Mouse (Mus musculus) mesoderm, embryonic 11.5 days (tissue): ENCODE measurements around the gene Cntn4.

Experiments used
- DNase-seq: peaks from one replicate; pipeline ENCODE4 v3.0.0-alpha.2; 2012; ENCODE audit warnings: low read depth, low spot score

The Cntn4 gene

GRCm38 (mm10) chr6:105677149-105678031, at the start of gene Cntn4:
TSS of gene Cntn4 (plus strand) at chr6:105677660.
- DNase-seq, result peak; percentile 65

- DNase-seq, result no peak
Observed at GRCm38 (mm10) chr6:105674276-105674675, 3.2 kb upstream of the Cntn4 start.

DNA sequence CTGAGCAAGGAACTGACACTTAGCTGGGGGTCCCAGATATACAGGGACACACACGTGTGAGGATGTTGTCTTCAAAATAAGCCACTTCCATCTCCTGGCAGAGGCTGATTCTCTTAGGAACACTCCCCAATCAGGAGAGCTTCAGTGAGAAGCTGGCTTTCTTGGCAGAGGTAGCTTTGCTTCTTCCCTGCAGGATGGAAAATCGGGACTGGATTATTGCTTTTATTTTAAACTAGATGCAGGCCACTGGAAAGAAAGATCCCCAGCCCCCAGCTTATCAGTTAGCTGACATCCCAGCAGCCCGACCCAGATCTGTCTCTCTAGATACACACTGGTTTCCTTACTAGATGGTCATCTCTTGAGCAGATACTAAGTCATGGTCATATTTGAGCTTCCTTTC, 2.4 kb upstream of the Cntn4 start:
- DNase-seq, result no peak

DNA sequence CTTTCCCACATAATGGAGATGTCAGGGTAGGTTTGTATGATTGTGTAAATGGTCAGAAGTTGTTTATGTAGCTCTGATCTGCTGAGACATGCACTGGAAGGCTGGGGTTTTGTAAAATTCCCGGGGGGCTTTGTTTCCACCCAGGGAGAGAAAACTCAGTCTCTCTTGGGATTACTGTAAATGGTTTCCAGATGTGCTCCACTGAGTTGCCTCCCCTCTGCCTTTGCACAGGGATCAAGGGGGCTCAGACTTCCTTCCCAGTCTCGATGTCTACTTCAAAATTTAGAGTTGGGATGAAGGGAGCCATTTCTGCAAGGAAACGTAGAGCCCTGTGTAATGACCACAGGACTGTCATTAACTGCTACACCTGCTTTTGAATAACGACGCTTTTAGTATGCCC, 823 bp upstream of the Cntn4 start:
- DNase-seq, result peak; percentile 26

DNA sequence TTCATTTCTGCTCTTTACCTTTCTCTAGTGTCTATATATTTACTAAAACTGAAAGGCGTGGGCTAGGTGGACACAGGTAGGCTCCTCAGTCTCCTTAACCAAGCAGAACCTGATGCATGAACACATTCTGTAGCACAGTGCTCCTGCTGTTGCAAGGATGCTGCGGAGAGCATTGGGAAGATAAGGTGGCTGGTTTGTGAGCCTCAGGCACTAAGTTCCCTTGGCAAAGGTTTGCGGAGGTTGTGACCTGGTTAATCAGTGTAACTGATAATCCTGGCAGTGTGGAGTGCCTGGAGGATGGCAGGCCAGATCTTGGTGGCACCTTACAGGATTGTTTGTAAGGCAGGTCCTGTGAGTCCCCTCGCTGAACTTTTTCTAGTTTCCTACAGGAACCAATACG, 1.3 kb downstream of the Cntn4 start:
- DNase-seq, result no peak

- DNase-seq, result no peak
Observed at GRCm38 (mm10) chr6:105681496-105681895, 4.0 kb downstream of the Cntn4 start.

- DNase-seq, result no peak
Observed at GRCm38 (mm10) chr6:105683251-105683650, 5.8 kb downstream of the Cntn4 start.

DNA sequence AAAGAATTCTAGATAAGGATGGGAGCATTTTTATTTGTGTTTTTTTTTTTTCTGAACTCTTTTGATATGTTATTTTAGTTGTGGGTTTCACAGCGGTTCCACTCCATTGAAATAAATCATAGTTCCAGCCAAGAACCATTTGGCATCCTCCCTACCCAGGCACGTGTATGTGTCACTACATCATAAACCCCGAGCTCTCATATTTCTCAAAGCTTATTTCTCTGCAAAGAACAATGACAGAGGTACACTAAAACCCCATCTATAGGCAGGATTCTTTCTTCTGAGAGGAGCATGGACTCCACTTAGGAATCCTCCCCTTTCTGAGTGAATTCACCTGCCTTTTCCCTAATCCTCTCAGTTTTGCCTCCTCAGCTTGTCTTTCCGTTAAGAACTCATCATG, 6.7 kb downstream of the Cntn4 start:
- no peak for DNase-seq

DNA sequence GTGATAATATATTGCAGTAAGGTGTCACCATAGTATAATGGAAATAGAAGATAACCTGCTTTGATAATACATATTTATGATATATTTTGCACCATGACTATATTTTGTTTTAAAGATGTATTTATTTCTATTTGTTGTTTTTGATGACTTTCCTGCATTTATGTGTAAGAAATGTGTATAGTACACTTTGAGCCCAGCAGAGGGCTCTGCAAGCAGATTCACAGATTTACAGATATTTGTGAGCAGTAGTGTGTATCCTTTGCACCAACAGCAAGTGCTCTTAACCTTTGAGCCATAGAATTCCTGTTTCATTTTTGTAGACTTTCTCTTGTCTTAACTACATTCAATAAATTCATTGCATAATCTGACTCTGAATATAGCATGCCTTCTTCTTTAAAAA, 10.7 kb downstream of the Cntn4 start:
- no peak for DNase-seq

DNA sequence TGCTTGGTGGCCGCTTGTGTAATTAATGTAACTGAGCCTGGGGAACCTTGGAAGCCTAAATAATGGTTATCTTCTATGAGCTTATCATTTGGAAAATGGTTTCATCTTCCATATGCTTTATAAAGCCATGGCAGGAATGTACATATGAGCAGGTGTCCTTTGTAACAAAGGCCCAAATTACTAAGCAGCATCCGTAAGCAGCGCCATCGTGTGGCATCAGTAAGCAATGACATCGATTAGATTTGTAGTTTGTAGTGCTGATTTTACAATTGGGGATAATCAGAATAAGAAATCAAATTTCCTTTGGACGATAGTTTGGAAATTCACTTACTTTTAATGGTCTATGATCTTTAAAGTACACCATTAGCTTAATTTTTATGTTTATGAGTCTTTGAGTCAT, 64.6 kb downstream of the Cntn4 start:
- peak; percentile 12 for DNase-seq

- no peak for DNase-seq
Observed at GRCm38 (mm10) chr6:105780616-105781015, 103.2 kb downstream of the Cntn4 start.

GRCm38 (mm10) chr6:105788462-105788861, 111.0 kb downstream of the Cntn4 start:
- DNase-seq, result no peak

GRCm38 (mm10) chr6:105835099-105835498, 157.6 kb downstream of the Cntn4 start:
- no peak for DNase-seq

GRCm38 (mm10) chr6:105847296-105847695, 169.8 kb downstream of the Cntn4 start:
- DNase-seq, result no peak

- no peak for DNase-seq
Observed at GRCm38 (mm10) chr6:105892838-105893237, 215.4 kb downstream of the Cntn4 start.

GRCm38 (mm10) chr6:105938485-105938884, 261.0 kb downstream of the Cntn4 start:
- DNase-seq, result no peak

DNA sequence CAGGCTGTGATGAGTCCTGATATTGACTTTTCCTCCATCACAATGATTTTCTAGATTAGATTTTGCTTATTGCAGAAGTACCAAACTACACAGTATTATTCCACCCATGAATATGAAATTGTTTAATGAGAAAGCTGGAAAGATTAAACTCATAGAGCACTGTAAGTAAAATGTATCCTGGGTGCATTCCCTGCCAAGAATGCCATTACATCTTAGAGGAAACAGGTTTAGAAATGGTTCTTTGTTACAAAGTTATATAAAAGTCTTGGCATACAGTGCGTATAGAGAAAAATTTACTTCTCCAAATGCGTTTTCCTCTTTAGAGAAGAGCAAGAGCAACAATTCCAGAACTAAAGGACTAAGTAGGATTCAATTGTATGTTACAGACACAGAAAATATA, 261.8 kb downstream of the Cntn4 start:
- no peak for DNase-seq

DNA sequence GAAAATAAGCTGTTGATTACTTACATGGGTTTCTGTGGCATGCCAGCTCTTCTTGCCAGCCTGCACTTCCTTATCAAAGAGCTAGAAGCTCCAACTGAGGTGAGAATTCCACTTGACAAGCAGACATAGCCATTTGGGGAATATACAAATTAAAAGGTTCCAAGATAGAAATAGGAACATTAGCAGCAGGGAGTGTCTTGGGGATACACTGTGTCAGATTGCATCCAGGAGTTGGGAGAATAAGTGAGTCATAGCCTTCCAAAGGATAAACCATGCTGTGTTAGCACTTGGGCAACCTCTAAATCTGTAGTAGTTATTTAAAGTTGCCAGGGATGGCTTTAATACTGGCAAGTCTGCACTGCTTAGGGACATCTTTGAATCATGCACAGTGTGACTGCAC, 263.1 kb downstream of the Cntn4 start:
- no peak for DNase-seq

DNA sequence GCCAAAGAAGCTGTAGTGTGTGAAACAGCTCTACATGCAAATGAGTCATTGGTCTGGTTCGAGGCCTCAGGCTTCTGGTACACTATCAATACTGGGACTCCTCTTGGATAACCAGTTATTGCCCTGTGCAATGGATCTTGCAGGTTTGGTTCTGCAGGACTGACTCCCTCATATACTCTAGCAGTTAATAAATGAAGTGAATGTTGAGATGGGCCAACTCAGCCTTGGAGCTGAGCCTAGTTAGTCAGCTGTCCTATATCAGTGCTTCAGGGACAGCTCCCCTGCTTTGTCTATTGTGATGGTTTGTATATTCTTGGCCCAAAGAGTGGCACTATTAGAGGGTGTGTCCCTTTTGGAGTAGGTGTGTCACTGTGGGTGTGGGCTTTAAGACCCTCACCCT, 314.0 kb downstream of the Cntn4 start:
- DNase-seq, result no peak

GRCm38 (mm10) chr6:106013018-106013417, 335.6 kb downstream of the Cntn4 start:
- DNase-seq, result no peak

DNA sequence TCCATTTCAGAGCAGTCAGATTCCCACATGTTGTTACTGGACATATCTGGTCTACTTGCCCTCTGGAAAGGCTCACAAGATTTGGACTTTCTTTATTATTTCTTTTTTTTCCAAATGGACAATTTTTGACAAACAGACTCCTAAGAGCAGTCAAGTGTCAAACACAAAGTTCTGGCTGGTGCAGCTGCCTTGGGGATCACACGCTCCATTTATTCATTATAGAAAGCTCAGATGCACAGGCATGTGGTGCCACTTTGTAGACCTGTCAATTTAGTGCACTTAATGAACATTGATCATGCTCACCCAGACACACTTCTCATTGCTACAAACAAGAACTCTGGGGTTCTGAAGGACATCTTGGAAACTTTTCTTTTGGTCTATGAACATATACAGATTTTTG, 337.7 kb downstream of the Cntn4 start:
- DNase-seq, result no peak

DNA sequence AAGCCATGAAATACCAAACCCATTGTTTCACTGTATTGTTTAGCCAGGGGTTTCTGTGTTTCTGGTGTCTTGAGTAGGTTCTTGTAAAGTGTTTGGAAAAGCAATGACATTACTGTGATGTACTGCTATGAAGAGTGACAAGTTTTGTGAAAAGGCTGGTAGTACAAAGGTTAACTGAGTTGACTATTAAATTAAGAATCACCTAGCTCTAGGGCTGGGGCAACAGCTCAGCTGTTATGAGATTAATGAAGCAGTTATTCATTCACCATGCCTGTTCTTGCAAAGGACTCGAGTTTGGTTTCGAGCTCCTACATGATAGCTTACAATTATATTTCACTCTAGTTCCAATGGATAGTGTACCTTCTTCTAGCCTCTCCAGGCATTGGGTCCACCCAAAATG, 371.4 kb downstream of the Cntn4 start:
- DNase-seq, result no peak

GRCm38 (mm10) chr6:106056123-106056522, 378.7 kb downstream of the Cntn4 start:
- DNase-seq, result no peak
